In genomic region chr11:115160016-115160797, GRCm38 (mm10) we compare ENCODE assay signal across 8 mouse cellular contexts. TPM values are rescaled to one million over a fixed set of nuclear protein-coding genes. Genes with fewer than 3 reads are reported as not detected.
DNase-seq lines count a peak whose midpoint lies in the region; TF ChIP-seq lines count a peak whose summit lies in the region.

No protein-coding gene starts in this region.

- peak; percentile 83 for DNase-seq in gastrocnemius, adult 2 months
- DNase-seq in gastrocnemius, postnatal 4 days (ENCODE audit: low spot score in 2 of 2) = no peak
- peak; percentile 76 for DNase-seq in CD4-positive helper T cell, adult 2 months (ENCODE audit: low read depth, low spot score)
- peak; percentile 48 for DNase-seq in forelimb bud, embryonic 11.5 days (ENCODE audit: low read depth, low spot score)
- peak; percentile 76 for DNase-seq in layer of hippocampus, adult 11-12 months (ENCODE audit: low spot score)
- peak; percentile 59 for DNase-seq in mesoderm, embryonic 11.5 days (ENCODE audit: low read depth, low spot score)
- peak; percentile 78 for DNase-seq in thymus, postnatal 25 days

- TF ChIP-seq CTCF in gastrocnemius, adult 2 months (IDR thresholded peaks at IDR 0.05) = peak; percentile 90
- peak; percentile 73 for TF ChIP-seq CTCF in bone marrow, adult 2 months (IDR thresholded peaks at IDR 0.05; ENCODE audit: control insufficient read depth, insufficient read depth, low read length)

- no peak overlapping the region for H3K4me3 ChIP-seq in gastrocnemius, adult 2 months
- H3K4me3 ChIP-seq in bone marrow, adult 2 months (replicated peaks; ENCODE audit: control insufficient read depth, low read depth, low read length) = no peak overlapping the region

- 61% methylated on average over 11 of the region's 11 CpGs for WGBS in bone marrow, adult 2 months

- no peak for TF ChIP-seq POLR2A in bone marrow, adult 2 months (IDR thresholded peaks at IDR 0.05; ENCODE audit: borderline replicate concordance, control insufficient read depth, low read depth, low read length)

- H3K4me1 ChIP-seq in bone marrow, adult 2 months (ENCODE audit: control insufficient read depth, insufficient read depth, low read length) = peaks cover 8% of the 10 kb centered on the region

- intact Hi-C loops in gastrocnemius, adult 2 months (cut with DNase I) = loop anchor here (2.0 kb wide), 1 partner anchor 111 kb away; no protein-coding TSS in a partner anchor

- no peak overlapping the region for H3K27ac ChIP-seq in gastrocnemius, adult 2 months
- no peak overlapping the region for H3K27ac ChIP-seq in bone marrow, adult 2 months (ENCODE audit: control insufficient read depth, insufficient read depth, low read depth, low read length, poor library complexity)

RNA-seq across cellular contexts. Expression of gene Slc9a3r1, which starts 2.9 kb away (rescaled TPM):
- total RNA-seq in gastrocnemius, adult 2 months (2021) = 1 to 10 TPM; 1.8 to 2.6 TPM
- 10 to 100 TPM; 10.9 to 12.4 TPM for total RNA-seq in gastrocnemius, postnatal 4 days (2021)
- polyA plus RNA-seq in bone marrow, adult 2 months (2011; ENCODE audit: insufficient read depth, insufficient read length, low replicate concordance, missing spikeins) = 21.9 and 51.0 TPM in 2 replicates

RNA-seq across cellular contexts. Expression of gene Cd300lf, which starts 26.4 kb away (rescaled TPM):
- total RNA-seq in gastrocnemius, adult 2 months (2021) = under 1 TPM in 1 of 2 experiments, not detected in 1; 0.31 TPM
- under 1 TPM; 0.49 TPM for total RNA-seq in gastrocnemius, postnatal 4 days (2021)
- polyA plus RNA-seq in bone marrow, adult 2 months (2011; ENCODE audit: insufficient read depth, insufficient read length, low replicate concordance, missing spikeins) = 39.9 and 79.7 TPM in 2 replicates

RNA-seq across cellular contexts. Expression of gene Tmem104, which starts 27.1 kb away (rescaled TPM):
- 1 to 10 TPM; 7.3 to 7.4 TPM for total RNA-seq in gastrocnemius, adult 2 months (2021)
- 1 to 10 TPM; 8.5 to 9.8 TPM for total RNA-seq in gastrocnemius, postnatal 4 days (2021)
- 3.1 and 5.8 TPM in 2 replicates for polyA plus RNA-seq in bone marrow, adult 2 months (2011; ENCODE audit: insufficient read depth, insufficient read length, low replicate concordance, missing spikeins)

RNA-seq across cellular contexts. Expression of gene Nat9, which starts 27.5 kb away (rescaled TPM):
- 10 to 100 TPM; 12.7 to 16.3 TPM for total RNA-seq in gastrocnemius, adult 2 months (2021)
- total RNA-seq in gastrocnemius, postnatal 4 days (2021) = 10 to 100 TPM; 16.4 to 17.9 TPM
- polyA plus RNA-seq in bone marrow, adult 2 months (2011; ENCODE audit: insufficient read depth, insufficient read length, low replicate concordance, missing spikeins) = 19.4 and 24.2 TPM in 2 replicates

Comparison
In these comparisons a context has a peak if more than half of its experiments do, and no peak if none do; other contexts are left out.
1. DNase-seq: peak in gastrocnemius, adult 2 months (single experiment), CD4-positive helper T cell, adult 2 months (single experiment), forelimb bud, embryonic 11.5 days (single experiment), layer of hippocampus, adult 11-12 months (single experiment), mesoderm, embryonic 11.5 days (single experiment) and thymus, postnatal 25 days (single experiment); none in gastrocnemius, postnatal 4 days (0 of 2).